In genomic region chr3:89061696-89062095, GRCm38 (mm10) we compare ENCODE assay signal across 26 mouse cellular contexts. TPM values are rescaled to one million over a fixed set of nuclear protein-coding genes. Genes with fewer than 3 reads are reported as not detected.
DNase-seq lines count a peak whose midpoint lies in the region; ATAC-seq and TF ChIP-seq lines count a peak whose summit lies in the region.
"Had no signal": no experiment of that assay in that cellular context is flagged by ENCODE, and none has a peak within 500 bp of the region (broad histone marks: within the 10 kb centered on the region; RNA-seq: fewer than 3 reads in every experiment).

No protein-coding gene starts in this region.

- no peaks in the 10 kb centered on the region for H3K27me3 ChIP-seq in hindbrain, embryonic 10.5 days (ENCODE audit: insufficient read depth, poor library complexity, severe bottlenecking)
- no peaks in the 10 kb centered on the region for H3K27me3 ChIP-seq in hindbrain, postnatal 0 days (ENCODE audit: insufficient read depth, low read length)
- H3K27me3 ChIP-seq: embryonic facial prominence, embryonic 13.5 days; forebrain, embryonic 13.5 days; hindbrain, embryonic 15.5 days had no signal

- no peak overlapping the region for H3K4me3 ChIP-seq in hindbrain, embryonic 10.5 days
- no peak overlapping the region for H3K4me3 ChIP-seq in hindbrain, postnatal 0 days (ENCODE audit: low read length)
- H3K4me3 ChIP-seq: embryonic facial prominence, embryonic 13.5 days; forebrain, embryonic 13.5 days; hindbrain, embryonic 15.5 days had no signal

- peaks cover 9% of the 10 kb centered on the region for H3K4me1 ChIP-seq in hindbrain, embryonic 10.5 days (replicated peaks)
- H3K4me1 ChIP-seq in hindbrain, postnatal 0 days (ENCODE audit: insufficient read depth, low read length) = no peaks in the 10 kb centered on the region
- H3K4me1 ChIP-seq: embryonic facial prominence, embryonic 13.5 days; forebrain, embryonic 13.5 days; hindbrain, embryonic 15.5 days had no signal

- H3K36me3 ChIP-seq in hindbrain, embryonic 10.5 days = peaks cover 99% of the 10 kb centered on the region
- peaks cover 82% of the 10 kb centered on the region for H3K36me3 ChIP-seq in hindbrain, postnatal 0 days (ENCODE audit: insufficient read depth, low read length)

- no peak overlapping the region for H3K27ac ChIP-seq in hindbrain, embryonic 10.5 days
- H3K27ac ChIP-seq in hindbrain, postnatal 0 days = no peak overlapping the region
- H3K27ac ChIP-seq: embryonic facial prominence, embryonic 13.5 days; forebrain, embryonic 13.5 days; hindbrain, embryonic 15.5 days had no signal

- no peaks in the 10 kb centered on the region for H3K9me3 ChIP-seq in hindbrain, embryonic 10.5 days
- no peaks in the 10 kb centered on the region for H3K9me3 ChIP-seq in hindbrain, postnatal 0 days (ENCODE audit: low read length)
- H3K9me3 ChIP-seq: embryonic facial prominence, embryonic 13.5 days; forebrain, embryonic 13.5 days; hindbrain, embryonic 15.5 days had no signal

- TF ChIP-seq CTCF in hindbrain, postnatal 0 days (IDR thresholded peaks at IDR 0.05; ENCODE audit: low read depth) = no peak

- 48% methylated on average over 3 of the region's 3 CpGs for WGBS in hindbrain, embryonic 10.5 days
- 39% methylated on average over 3 of the region's 3 CpGs for WGBS in hindbrain, postnatal 0 days

- H3K9ac ChIP-seq in hindbrain, postnatal 0 days (replicated peaks; ENCODE audit: low read length) = no peak overlapping the region
- H3K9ac ChIP-seq: embryonic facial prominence, embryonic 13.5 days; forebrain, embryonic 13.5 days; forebrain, postnatal 0 days; hindbrain, embryonic 15.5 days had no signal

- ATAC-seq in hindbrain, postnatal 0 days = no peak
- ATAC-seq: forebrain, embryonic 13.5 days; forebrain, postnatal 0 days; inflammation-experienced regulatory T-cells, adult 6 months; intestine, postnatal 0 days had no signal

- H3K4me2 ChIP-seq in hindbrain, postnatal 0 days (ENCODE audit: low read depth, low read length) = no peak overlapping the region
- H3K4me2 ChIP-seq: embryonic facial prominence, embryonic 13.5 days; forebrain, embryonic 13.5 days; hindbrain, embryonic 15.5 days had no signal

- DNase-seq in hindbrain, embryonic 10.5 days (ENCODE audit: low spot score) = peak; percentile 68
- DNase-seq in hindbrain, postnatal 0 days (ENCODE audit: low spot score) = no peak
- DNase-seq in 416B (ENCODE audit: low read depth) = peak; percentile 48
- peak; percentile 89 for DNase-seq in Muller cell, postnatal 12 days (ENCODE audit: inconsistent ontology term)
- DNase-seq in embryo, embryonic 9.5 days (ENCODE audit: extremely low spot score) = peak; percentile 42
- no peak for DNase-seq in right cerebral cortex, postnatal 36 days (ENCODE audit: low spot score in 2 of 2)
- DNase-seq in urinary bladder, postnatal 10 days (ENCODE audit: low spot score) = no peak
- DNase-seq in gastrocnemius, postnatal 10 days = no peak
- DNase-seq: adrenal gland, adult 8-10 months; B cell, adult 2 months; cerebellum, adult 18-20 months; cerebellum, adult 9-11 months; cerebellum, postnatal 36 days; forebrain, postnatal 0 days; gastrocnemius, postnatal 25 days; heart, adult 11 months; heart, postnatal 10 days; heart, postnatal 4 days; kidney, adult 8-10 months had no signal

RNA-seq across cellular contexts. Expression of gene Rusc1, which starts 31.4 kb away (rescaled TPM):
- 19.1 and 38.3 TPM in 2 replicates for polyA plus RNA-seq in hindbrain, embryonic 10.5 days (2016; fragmentation: Nextera tagmentation; extraction: Ambion mirVana)
- 190 and 197 TPM in 2 replicates for total RNA-seq in hindbrain, postnatal 0 days (2014; rRNA removed)
- 86.0 and 95.6 TPM in 2 replicates for polyA plus RNA-seq in hindbrain, postnatal 0 days (2015; fragmentation: Nextera tagmentation; extraction: Ambion mirVana)
- 1 to 10 TPM; 9.7 to 9.9 TPM for total RNA-seq in gastrocnemius, postnatal 10 days (2021)

RNA-seq across cellular contexts. Expression of gene Gm43738, which starts 39.2 kb away (rescaled TPM):
- polyA plus RNA-seq in hindbrain, embryonic 10.5 days (2016; fragmentation: Nextera tagmentation; extraction: Ambion mirVana) = 0.09 TPM in 1 of 2 replicates, not detected in the other
- total RNA-seq in hindbrain, postnatal 0 days (2014; rRNA removed) = not detected in 2 replicates
- not detected in 2 replicates for polyA plus RNA-seq in hindbrain, postnatal 0 days (2015; fragmentation: Nextera tagmentation; extraction: Ambion mirVana)
- not detected for total RNA-seq in gastrocnemius, postnatal 10 days (2021)
- total RNA-seq: adrenal gland, adult 8-10 months; forebrain, postnatal 0 days; gastrocnemius, adult 18-20 months; gastrocnemius, postnatal 25 days; heart, postnatal 10 days; heart, postnatal 4 days had no signal
- polyA plus RNA-seq: embryonic facial prominence, embryonic 13.5 days; forebrain, embryonic 13.5 days; forebrain, postnatal 0 days; heart, embryonic 14.5 days; hindbrain, embryonic 15.5 days; inflammation-experienced regulatory T-cells, adult 6 months; intestine, postnatal 0 days had no signal

RNA-seq across cellular contexts. Expression of gene Fdps, which starts 40.1 kb away (rescaled TPM):
- 383 and 460 TPM in 2 replicates for polyA plus RNA-seq in hindbrain, embryonic 10.5 days (2016; fragmentation: Nextera tagmentation; extraction: Ambion mirVana)
- total RNA-seq in hindbrain, postnatal 0 days (2014; rRNA removed) = 340 and 366 TPM in 2 replicates
- polyA plus RNA-seq in hindbrain, postnatal 0 days (2015; fragmentation: Nextera tagmentation; extraction: Ambion mirVana) = 310 and 341 TPM in 2 replicates
- total RNA-seq in gastrocnemius, postnatal 10 days (2021) = 10 to 100 TPM; 33.7 to 35.5 TPM

Comparison
In these comparisons a context has a peak if more than half of its experiments do, and no peak if none do; other contexts are left out.
1. DNase-seq: peak in hindbrain, embryonic 10.5 days (single experiment), 416B (single experiment), Muller cell, postnatal 12 days (single experiment) and embryo, embryonic 9.5 days (single experiment); none in hindbrain, postnatal 0 days (single experiment), right cerebral cortex, postnatal 36 days (0 of 2), urinary bladder, postnatal 10 days (single experiment) and gastrocnemius, postnatal 10 days (single experiment).
2. RNA of gene Rusc1, which starts 31.4 kb away (total RNA-seq): 190 to 197 TPM in hindbrain, postnatal 0 days; 9.7 to 9.9 TPM in gastrocnemius, postnatal 10 days; every median in the first group is over 10 times any median in the second.